Mouse (Mus musculus): ENCODE data around the gene Olfr133. TPM values are rescaled to one million over a fixed set of nuclear protein-coding genes. Genes with fewer than 3 reads are reported as not detected.

The Olfr133 gene
- not detected for polyA plus RNA-seq (2017; shearing (Covaris generic))

DNA sequence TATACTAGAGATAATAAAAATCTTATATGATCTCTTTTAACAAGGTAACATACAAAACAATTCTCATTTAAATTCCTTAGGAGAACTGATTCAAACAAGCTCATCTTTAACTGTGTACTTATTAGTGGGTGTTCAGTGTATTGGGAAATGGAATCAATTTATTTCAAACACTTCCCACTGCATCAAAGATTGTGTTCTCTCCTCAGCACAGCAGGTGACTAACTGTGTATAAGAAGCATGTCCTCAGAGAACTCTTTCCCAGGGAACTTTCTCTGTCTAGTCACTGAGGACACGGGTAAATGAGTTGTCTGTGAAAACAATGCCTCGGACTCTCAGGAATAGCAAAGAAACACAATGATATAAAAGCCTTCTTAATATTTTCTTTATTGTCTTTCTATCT, at the start of gene Olfr133:
Olfr133 (plus strand) TSS at position 301 of the 400 bp plus-strand sequence.

DNA sequence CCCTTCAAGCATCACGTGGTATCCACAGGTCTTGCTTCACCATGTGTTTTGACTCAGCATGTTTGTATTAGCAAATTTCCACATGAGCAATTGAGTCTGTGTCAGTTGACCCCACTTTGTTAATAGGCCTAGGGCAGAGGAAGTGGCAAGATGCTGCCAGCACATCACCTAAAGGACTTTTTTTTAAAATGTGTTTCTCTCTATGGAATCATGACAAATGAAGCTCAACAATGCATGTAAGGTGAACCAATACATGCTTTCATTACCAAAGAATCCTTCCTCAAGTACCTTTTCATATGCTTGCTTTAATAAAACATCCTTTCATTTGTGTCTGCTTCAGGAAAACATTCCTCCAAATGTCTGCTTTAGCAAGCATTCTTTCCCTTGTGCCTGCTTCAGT, 10.7 kb upstream of the Olfr133 start, which contains the start of gene Olfr132:
Olfr132 (minus strand) TSS at position 101 of the 400 bp plus-strand sequence.

GRCm38 (mm10) chr17:38171088-38171487, 26.0 kb downstream of the Olfr133 start, which contains the start of gene Olfr134:
TSS of gene Olfr134 (plus strand) at chr17:38171388.

Other genes starting within 250 kb of the Olfr133 start
- 0.11 TPM for gene Olfr127, start 244.8 kb upstream of the Olfr133 start, polyA plus RNA-seq (2017; shearing (Covaris generic))
- not detected for gene Olfr128, start 224.7 kb upstream of the Olfr133 start, polyA plus RNA-seq (2017; shearing (Covaris generic))
- gene Olfr761, start 192.2 kb upstream of the Olfr133 start, polyA plus RNA-seq (2017; shearing (Covaris generic)), result not detected
- gene Olfr129, start 85.2 kb upstream of the Olfr133 start, polyA plus RNA-seq (2017; shearing (Covaris generic)), result 0.23 TPM
- not detected for gene Olfr130, start 81.4 kb upstream of the Olfr133 start, polyA plus RNA-seq (2017; shearing (Covaris generic))
- gene Olfr131, start 56.6 kb upstream of the Olfr133 start, polyA plus RNA-seq (2017; shearing (Covaris generic)), result not detected
- not detected for gene Olfr132, start 10.8 kb upstream of the Olfr133 start, polyA plus RNA-seq (2017; shearing (Covaris generic))
- not detected for gene Olfr134, start 26.1 kb downstream of the Olfr133 start, polyA plus RNA-seq (2017; shearing (Covaris generic))
- gene Olfr135, start 59.1 kb downstream of the Olfr133 start, polyA plus RNA-seq (2017; shearing (Covaris generic)), result not detected
- gene Olfr138, start 115.8 kb downstream of the Olfr133 start, polyA plus RNA-seq (2017; shearing (Covaris generic)), result 1.1 TPM
- not detected for gene Olfr137, start 162.3 kb downstream of the Olfr133 start, polyA plus RNA-seq (2017; shearing (Covaris generic))
- gene Olfr136, start 184.6 kb downstream of the Olfr133 start, polyA plus RNA-seq (2017; shearing (Covaris generic)), result 0.77 TPM